22 mouse cellular contexts compared by ENCODE assay signal in the genomic region with DNA sequence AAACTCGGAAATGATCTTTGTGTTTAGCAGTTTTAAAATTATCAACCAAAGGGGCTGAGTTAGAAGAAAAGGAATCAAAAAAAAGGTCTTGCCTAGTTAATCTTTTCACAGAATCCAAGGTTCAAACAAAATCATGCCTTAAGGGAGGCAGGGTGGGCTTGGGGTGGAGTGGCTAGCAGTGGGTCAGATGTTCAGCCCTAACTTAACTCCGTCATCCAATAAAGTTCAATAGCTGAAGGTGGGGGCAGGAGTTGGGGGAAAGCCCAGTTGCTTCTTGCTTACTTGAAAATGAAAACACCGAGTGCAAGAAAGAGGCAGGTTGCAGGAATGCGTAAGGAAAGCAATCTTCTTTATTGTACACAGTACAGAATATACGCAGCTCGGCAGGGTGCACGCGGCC. TPM values are rescaled to one million over a fixed set of nuclear protein-coding genes. Genes with fewer than 3 reads are reported as not detected.
DNase-seq lines count a peak whose midpoint lies in the region; ATAC-seq lines count a peak whose summit lies in the region.
"Had no signal": no experiment of that assay in that cellular context is flagged by ENCODE, and none has a peak within 500 bp of the region (broad histone marks: within the 10 kb centered on the region; RNA-seq: fewer than 3 reads in every experiment).

No protein-coding gene starts in this region.

- WGBS in kidney, embryonic 14.5 days = 91% methylated on average over 8 of the region's 8 CpGs
- WGBS in forebrain, embryonic 15.5 days = 65% methylated on average over 8 of the region's 8 CpGs

- no peak overlapping the region for H3K27ac ChIP-seq in kidney, embryonic 14.5 days (ENCODE audit: low read depth, low read length)
- no peak overlapping the region for H3K27ac ChIP-seq in forebrain, embryonic 15.5 days (replicated peaks)
- H3K27ac ChIP-seq: embryonic facial prominence, embryonic 12.5 days; embryonic facial prominence, embryonic 15.5 days; heart, adult 2 months; heart, embryonic 10.5 days; heart, embryonic 13.5 days; hindbrain, embryonic 14.5 days had no signal

- no peak overlapping the region for H3K4me2 ChIP-seq in kidney, embryonic 14.5 days (replicated peaks; ENCODE audit: low read depth, low read length)
- H3K4me2 ChIP-seq in forebrain, embryonic 15.5 days (replicated peaks) = no peak overlapping the region
- H3K4me2 ChIP-seq: embryonic facial prominence, embryonic 12.5 days; embryonic facial prominence, embryonic 15.5 days; heart, embryonic 13.5 days; hindbrain, embryonic 14.5 days had no signal

- H3K27me3 ChIP-seq in kidney, embryonic 14.5 days (ENCODE audit: control insufficient read depth, insufficient read depth, low read length) = no peaks in the 10 kb centered on the region
- no peaks in the 10 kb centered on the region for H3K27me3 ChIP-seq in forebrain, embryonic 15.5 days
- H3K27me3 ChIP-seq: embryonic facial prominence, embryonic 12.5 days; embryonic facial prominence, embryonic 15.5 days; heart, embryonic 13.5 days had no signal

- peaks cover 15% of the 10 kb centered on the region; the same call in 1 of the 2 replicates for H3K36me3 ChIP-seq in kidney, embryonic 14.5 days (ENCODE audit: control insufficient read depth, insufficient read depth, low read length)
- H3K36me3 ChIP-seq in forebrain, embryonic 15.5 days = no peaks in the 10 kb centered on the region

- H3K4me3 ChIP-seq in kidney, embryonic 14.5 days (ENCODE audit: low read length) = no peak overlapping the region
- no peak overlapping the region for H3K4me3 ChIP-seq in forebrain, embryonic 15.5 days
- H3K4me3 ChIP-seq: embryonic facial prominence, embryonic 12.5 days; embryonic facial prominence, embryonic 15.5 days; heart, adult 2 months; heart, embryonic 10.5 days; heart, embryonic 13.5 days had no signal

- ATAC-seq in kidney, embryonic 14.5 days (ENCODE audit: low FRiP score, low TSS enrichment) = no peak
- ATAC-seq in forebrain, embryonic 15.5 days (replicated peaks) = no peak
- ATAC-seq: forebrain, embryonic 14.5 days had no signal

- DNase-seq in kidney, adult 11 months = peak; percentile 77
- peak; percentile 64 to 75 for DNase-seq in kidney, adult 8-10 months
- peak; percentile 51 for DNase-seq in kidney, postnatal 14 days
- DNase-seq in yolk sac, embryonic 10.5 days (ENCODE audit: low spot score) = peak; percentile 78
- DNase-seq in ovary, adult 18-20 months (ENCODE audit: low spot score) = no peak
- DNase-seq: adrenal gland, postnatal 10 days; adrenal gland, postnatal 36 days; cerebellum, adult 18-20 months; cerebellum, adult 9-11 months; cerebellum, postnatal 25 days; gastrocnemius, postnatal 25 days; heart, adult 2 months; heart, postnatal 14 days; heart, postnatal 4 days had no signal

- no peaks in the 10 kb centered on the region for H3K9me3 ChIP-seq in kidney, embryonic 14.5 days (ENCODE audit: control insufficient read depth, low read length)
- no peaks in the 10 kb centered on the region for H3K9me3 ChIP-seq in forebrain, embryonic 15.5 days
- H3K9me3 ChIP-seq: embryonic facial prominence, embryonic 12.5 days; embryonic facial prominence, embryonic 15.5 days; heart, embryonic 10.5 days; heart, embryonic 13.5 days had no signal

- H3K4me1 ChIP-seq in kidney, embryonic 14.5 days (ENCODE audit: control insufficient read depth, insufficient read depth, low read length) = no peaks in the 10 kb centered on the region
- peaks cover 5% of the 10 kb centered on the region; the same call in 1 of the 2 replicates for H3K4me1 ChIP-seq in forebrain, embryonic 15.5 days
- H3K4me1 ChIP-seq: embryonic facial prominence, embryonic 15.5 days; heart, embryonic 10.5 days had no signal

- no peak overlapping the region for H3K9ac ChIP-seq in kidney, embryonic 14.5 days (ENCODE audit: low read depth, low read length)
- no peak overlapping the region for H3K9ac ChIP-seq in forebrain, embryonic 15.5 days (replicated peaks)
- H3K9ac ChIP-seq: embryonic facial prominence, embryonic 12.5 days; embryonic facial prominence, embryonic 15.5 days; heart, embryonic 13.5 days; hindbrain, embryonic 14.5 days had no signal

RNA-seq across cellular contexts. Expression of gene Etv5, which starts 58.5 kb away (rescaled TPM):
- 43.0 and 68.0 TPM in 2 replicates for polyA plus RNA-seq in kidney, embryonic 14.5 days (2014; fragmentation: Nextera tagmentation; extraction: Ambion mirVana)
- polyA plus RNA-seq in forebrain, embryonic 15.5 days (2015; fragmentation: Nextera tagmentation; extraction: Ambion mirVana) = 24.7 and 27.2 TPM in 2 replicates
